8 mouse cellular contexts compared by ENCODE assay signal in the genomic region with DNA sequence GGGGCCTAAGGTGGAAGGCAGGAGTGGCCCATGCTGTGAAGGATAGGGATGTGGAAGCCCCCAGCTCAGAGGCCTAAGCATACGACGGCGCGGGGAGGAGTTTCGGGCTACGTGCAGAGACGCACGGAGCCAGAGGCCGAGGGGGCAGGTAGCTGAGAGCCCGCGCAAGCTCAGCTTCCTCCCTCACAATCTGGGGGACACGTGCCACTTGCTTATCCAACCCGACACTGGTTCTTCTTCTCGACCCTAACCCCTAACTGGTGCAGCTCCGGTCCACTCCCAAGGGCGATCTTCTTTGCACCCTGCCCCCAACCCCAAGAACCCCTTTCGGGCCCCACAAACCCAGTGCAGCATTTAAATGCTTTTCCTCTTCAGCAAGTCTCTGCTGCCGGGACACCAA. TPM values are rescaled to one million over a fixed set of nuclear protein-coding genes. Genes with fewer than 3 reads are reported as not detected.
DNase-seq lines count a peak whose midpoint lies in the region; ATAC-seq and TF ChIP-seq lines count a peak whose summit lies in the region.

No protein-coding gene starts in this region.

- H3K27ac ChIP-seq in forebrain, embryonic 11.5 days (ENCODE audit: low read depth, low read length), result peak overlapping the region; percentile 85
- peak overlapping the region; percentile 98 for H3K27ac ChIP-seq in layer of hippocampus, adult 2 months
- peak overlapping the region; percentile 93 for H3K27ac ChIP-seq in lung, embryonic 15.5 days
- peak overlapping the region; percentile 68 for H3K27ac ChIP-seq in olfactory bulb, adult 2 months (ENCODE audit: insufficient read depth, low read depth, low read length)

- under 1% methylated on average over 18 of the region's 18 CpGs for WGBS in forebrain, embryonic 11.5 days
- WGBS in lung, embryonic 15.5 days, result 0% methylated on average over 18 of the region's 18 CpGs
- under 1% methylated on average over 18 of the region's 18 CpGs for whole genome bisulfite sequencing in olfactory bulb, adult 2 months

- H3K4me1 ChIP-seq in forebrain, embryonic 11.5 days (replicated peaks; ENCODE audit: control insufficient read depth, insufficient read depth, low read length), result peaks cover 21% of the 10 kb centered on the region
- H3K4me1 ChIP-seq in lung, embryonic 15.5 days, result peaks cover 36% of the 10 kb centered on the region
- peaks cover 45% of the 10 kb centered on the region for H3K4me1 ChIP-seq in olfactory bulb, adult 2 months (ENCODE audit: control insufficient read depth, insufficient read depth, low read length)

- H3K36me3 ChIP-seq in forebrain, embryonic 11.5 days (ENCODE audit: control insufficient read depth, insufficient read depth, low read length), result peaks cover 16% of the 10 kb centered on the region; the same call in 1 of the 2 replicates
- peaks cover 41% of the 10 kb centered on the region for H3K36me3 ChIP-seq in lung, embryonic 15.5 days

- no peaks in the 10 kb centered on the region for H3K9me3 ChIP-seq in forebrain, embryonic 11.5 days (ENCODE audit: control insufficient read depth, low read length)
- no peaks in the 10 kb centered on the region for H3K9me3 ChIP-seq in lung, embryonic 15.5 days

- no peaks in the 10 kb centered on the region for H3K27me3 ChIP-seq in forebrain, embryonic 11.5 days (ENCODE audit: control insufficient read depth, insufficient read depth, low read length)
- H3K27me3 ChIP-seq in lung, embryonic 15.5 days, result no peaks in the 10 kb centered on the region

- H3K4me3 ChIP-seq in forebrain, embryonic 11.5 days (ENCODE audit: low read depth, low read length), result peak overlapping the region; percentile 76
- H3K4me3 ChIP-seq in layer of hippocampus, adult 2 months, result peak overlapping the region; percentile 77
- H3K4me3 ChIP-seq in lung, embryonic 15.5 days, result peak overlapping the region; percentile 78
- H3K4me3 ChIP-seq in olfactory bulb, adult 2 months (ENCODE audit: insufficient read depth, low read depth, low read length), result peak overlapping the region; percentile 66

- no peak for TF ChIP-seq CTCF in brain, embryonic 14.5 days (IDR thresholded peaks at IDR 0.05; ENCODE audit: borderline replicate concordance, extremely low read depth, insufficient read depth, insufficient read length)
- no peak for TF ChIP-seq CTCF in layer of hippocampus, adult 2 months (conservative IDR thresholded peaks at IDR 0.05)
- no peak for TF ChIP-seq CTCF in olfactory bulb, adult 2 months (IDR thresholded peaks at IDR 0.05; ENCODE audit: insufficient read depth, low read depth, low read length)

- peak; percentile 70 for DNase-seq in ES-CJ7 (ENCODE audit: low read depth, low spot score)
- DNase-seq in brain, embryonic 14.5 days (ENCODE audit: low read depth), result peak; percentile 90
- DNase-seq in forebrain, embryonic 11.5 days (ENCODE audit: low spot score), result peak; percentile 88
- DNase-seq in heart, postnatal 36 days, result peak; percentile 57 to 65
- peak; percentile 73 to 77 for DNase-seq in layer of hippocampus, adult 2 months (ENCODE audit: low spot score in 2 of 2)
- DNase-seq in thymus, postnatal 10 days (ENCODE audit: low spot score in 2 of 2), result peak; percentile 63 to 68

- peak; percentile 68 for ATAC-seq in forebrain, embryonic 11.5 days (replicated peaks; ENCODE audit: low FRiP score)
- ATAC-seq in lung, embryonic 15.5 days (ENCODE audit: borderline replicate concordance, extremely low read depth, low FRiP score, low TSS enrichment), result peak; percentile 50

- peak overlapping the region; percentile 89 for H3K9ac ChIP-seq in forebrain, embryonic 11.5 days (ENCODE audit: low read length)
- H3K9ac ChIP-seq in lung, embryonic 15.5 days, result peak overlapping the region; percentile 85

- peak; percentile 28; the same call in 1 of the 2 replicates for TF ChIP-seq POLR2A in brain, embryonic 14.5 days (IDR thresholded peaks at IDR 0.05; ENCODE audit: borderline replicate concordance, extremely low read depth, insufficient read depth, insufficient read length, poor library complexity, severe bottlenecking)
- peak; percentile 9; the same call in 1 of the 2 replicates for TF ChIP-seq POLR2A in olfactory bulb, adult 2 months (IDR thresholded peaks at IDR 0.05; ENCODE audit: insufficient read depth, low read depth, low read length)

- intact Hi-C loops in heart, postnatal 36 days (cut with DNase I), result no loop called here

- H3K4me2 ChIP-seq in forebrain, embryonic 11.5 days (ENCODE audit: low read depth, low read length, severe bottlenecking), result peak overlapping the region; percentile 42
- peak overlapping the region; percentile 71 for H3K4me2 ChIP-seq in lung, embryonic 15.5 days

RNA-seq across cellular contexts. Expression of a gene that starts 0.6 kb away (rescaled TPM):
- polyA plus RNA-seq in brain, embryonic 14.5 days (2012; rRNA removed), result 318 and 333 TPM in 2 replicates
- 875 and 885 TPM in 2 replicates for polyA plus RNA-seq in forebrain, embryonic 11.5 days (2014; fragmentation: Nextera tagmentation; extraction: Ambion mirVana)
- total RNA-seq in heart, postnatal 36 days (2021), result 100 to 1,000 TPM; 830 to 887 TPM
- total RNA-seq in layer of hippocampus, adult 2 months (2021), result 100 to 1,000 TPM; 713 to 768 TPM
- polyA plus RNA-seq in lung, embryonic 15.5 days (2015; fragmentation: Nextera tagmentation; extraction: Ambion mirVana), result 712 and 746 TPM in 2 replicates
- polyA plus RNA-seq in olfactory bulb, adult 2 months (2012; ENCODE audit: insufficient read depth, insufficient read length, low replicate concordance, missing spikeins), result 644 TPM in 1 of 2 replicates, not detected in the other

RNA-seq across cellular contexts. Expression of a gene that starts 5.0 kb away (rescaled TPM):
- polyA plus RNA-seq in brain, embryonic 14.5 days (2012; rRNA removed), result 5.3 and 5.7 TPM in 2 replicates
- 7.5 and 8.4 TPM in 2 replicates for polyA plus RNA-seq in forebrain, embryonic 11.5 days (2014; fragmentation: Nextera tagmentation; extraction: Ambion mirVana)
- total RNA-seq in heart, postnatal 36 days (2021), result 1 to 10 TPM; 3.6 to 4.9 TPM
- total RNA-seq in layer of hippocampus, adult 2 months (2021), result 1 to 10 TPM; 3.4 to 4.6 TPM
- polyA plus RNA-seq in lung, embryonic 15.5 days (2015; fragmentation: Nextera tagmentation; extraction: Ambion mirVana), result 11.6 and 12.7 TPM in 2 replicates
- polyA plus RNA-seq in olfactory bulb, adult 2 months (2012; ENCODE audit: insufficient read depth, insufficient read length, low replicate concordance, missing spikeins), result not detected in 2 replicates

RNA-seq across cellular contexts. Expression of a gene that starts 15.8 kb away (rescaled TPM):
- 157 and 162 TPM in 2 replicates for polyA plus RNA-seq in brain, embryonic 14.5 days (2012; rRNA removed)
- 182 and 184 TPM in 2 replicates for polyA plus RNA-seq in forebrain, embryonic 11.5 days (2014; fragmentation: Nextera tagmentation; extraction: Ambion mirVana)
- total RNA-seq in heart, postnatal 36 days (2021), result 10 to 100 TPM; 74.0 to 85.5 TPM
- total RNA-seq in layer of hippocampus, adult 2 months (2021), result 100 to 1,000 TPM; 185 to 198 TPM
- 149 and 152 TPM in 2 replicates for polyA plus RNA-seq in lung, embryonic 15.5 days (2015; fragmentation: Nextera tagmentation; extraction: Ambion mirVana)
- 225 TPM in 1 of 2 replicates, not detected in the other for polyA plus RNA-seq in olfactory bulb, adult 2 months (2012; ENCODE audit: insufficient read depth, insufficient read length, low replicate concordance, missing spikeins)

RNA-seq across cellular contexts. Expression of a gene that starts 15.9 kb away (rescaled TPM):
- polyA plus RNA-seq in brain, embryonic 14.5 days (2012; rRNA removed), result 49.5 and 122 TPM in 2 replicates
- polyA plus RNA-seq in forebrain, embryonic 11.5 days (2014; fragmentation: Nextera tagmentation; extraction: Ambion mirVana), result 276 and 307 TPM in 2 replicates
- under 1 TPM; 0.49 to 0.83 TPM for total RNA-seq in heart, postnatal 36 days (2021)
- 1 to 10 TPM in 1 of 2 experiments, under 1 TPM in 1; 0.47 to 1.3 TPM for total RNA-seq in layer of hippocampus, adult 2 months (2021)
- polyA plus RNA-seq in lung, embryonic 15.5 days (2015; fragmentation: Nextera tagmentation; extraction: Ambion mirVana), result 188 and 197 TPM in 2 replicates
- not detected in 2 replicates for polyA plus RNA-seq in olfactory bulb, adult 2 months (2012; ENCODE audit: insufficient read depth, insufficient read length, low replicate concordance, missing spikeins)

RNA-seq across cellular contexts. Expression of a gene that starts 26.6 kb away (rescaled TPM):
- polyA plus RNA-seq in brain, embryonic 14.5 days (2012; rRNA removed), result 1.9 and 2.6 TPM in 2 replicates
- polyA plus RNA-seq in forebrain, embryonic 11.5 days (2014; fragmentation: Nextera tagmentation; extraction: Ambion mirVana), result 0.71 and 1.1 TPM in 2 replicates
- total RNA-seq in heart, postnatal 36 days (2021), result 1 to 10 TPM; 5.1 to 5.9 TPM
- total RNA-seq in layer of hippocampus, adult 2 months (2021), result under 1 TPM in 1 of 2 experiments, not detected in 1; 0.20 TPM
- polyA plus RNA-seq in lung, embryonic 15.5 days (2015; fragmentation: Nextera tagmentation; extraction: Ambion mirVana), result 0.38 and 1.1 TPM in 2 replicates
- not detected in 2 replicates for polyA plus RNA-seq in olfactory bulb, adult 2 months (2012; ENCODE audit: insufficient read depth, insufficient read length, low replicate concordance, missing spikeins)

Comparison
In these comparisons a context has a peak if more than half of its experiments do, and no peak if none do; other contexts are left out.
1. Peak in every context shown above with its lines: DNase-seq, ATAC-seq, H3K4me3 ChIP-seq and H3K27ac ChIP-seq.